Mouse (Mus musculus): Measurements from ENCODE around the gene Paics. TPM values are rescaled to one million over a fixed set of nuclear protein-coding genes. Genes with fewer than 3 reads are reported as not detected.

The Paics gene
- polyA plus RNA-seq, 2 experiments: 78.7 to 172 TPM

- Histone ChIP-seq H3K4me1 (replicated peaks; ENCODE audit: control insufficient read depth in 2 of 2, insufficient read depth in 2 of 2, low read length in 1 of 2) (no peaks in the 10 kb centered on the region), H3K4me3 (ENCODE audit: insufficient read depth in 1 of 2, low read depth in 2 of 2, low read length in 2 of 2) (no peak overlapping the region), H3K27ac (no peak overlapping the region), H3K9ac (replicated peaks) (no peak overlapping the region), H3K36me3 (replicated peaks; ENCODE audit: control insufficient read depth, insufficient read depth, low read depth) (peaks cover 28% of the 10 kb centered on the region), H3K27me3 (ENCODE audit: control insufficient read depth, insufficient read depth, low read length) (no peaks in the 10 kb centered on the region), H3K4me2 (ENCODE audit: low read depth) (no peak overlapping the region), H3K9me3 (ENCODE audit: control insufficient read depth, low read length) (no peaks in the 10 kb centered on the region)
- TF ChIP-seq EP300 (IDR thresholded peaks at IDR 0.05; ENCODE audit: low read depth): no peak
- no peak for TF ChIP-seq CTCF (IDR thresholded peaks at IDR 0.05; ENCODE audit: low read depth)
- DNase-seq (ENCODE audit: low read depth in 3 of 3, low spot score in 3 of 3) (no peak), ATAC-seq (ENCODE audit: insufficient read depth) (no peak)
- WGBS (ENCODE audit: insufficient replicate concordance): 83% methylated on average over 17 of the region's 17 CpGs
Observed at GRCm38 (mm10) chr5:77001192-77001591, 50.1 kb downstream of the Paics start.

- no peak within 1 kb of the TSS for H3K27ac ChIP-seq
- no peak for DNase-seq (ENCODE audit: low read depth in 3 of 3, low spot score in 3 of 3)
- H3K9ac ChIP-seq (replicated peaks): no peak within 1 kb of the TSS
- no peaks in the 10 kb centered on the region for H3K27me3 ChIP-seq (ENCODE audit: control insufficient read depth, insufficient read depth, low read length)
- H3K36me3 ChIP-seq (replicated peaks; ENCODE audit: control insufficient read depth, insufficient read depth, low read depth): peaks cover 6% of the 10 kb centered on the region
- ATAC-seq (ENCODE audit: insufficient read depth): no peak
- WGBS (ENCODE audit: insufficient replicate concordance): 88% methylated on average over 6 of the region's 6 CpGs
- TF ChIP-seq EP300 (IDR thresholded peaks at IDR 0.05; ENCODE audit: low read depth): no peak
- H3K4me3 ChIP-seq (ENCODE audit: insufficient read depth in 1 of 2, low read depth in 2 of 2, low read length in 2 of 2): no peak within 1 kb of the TSS
- H3K4me1 ChIP-seq (replicated peaks; ENCODE audit: control insufficient read depth in 2 of 2, insufficient read depth in 2 of 2, low read length in 1 of 2): no peaks in the 10 kb centered on the region
- no peaks in the 10 kb centered on the region for H3K9me3 ChIP-seq (ENCODE audit: control insufficient read depth, low read length)
- H3K4me2 ChIP-seq (ENCODE audit: low read depth): no peak within 1 kb of the TSS
Observed at GRCm38 (mm10) chr5:77004051-77004821, 53.1 kb downstream of the Paics start, which contains the start of gene Arl9. Gene Arl9 (plus strand): TSS chr5:77004055.

DNA sequence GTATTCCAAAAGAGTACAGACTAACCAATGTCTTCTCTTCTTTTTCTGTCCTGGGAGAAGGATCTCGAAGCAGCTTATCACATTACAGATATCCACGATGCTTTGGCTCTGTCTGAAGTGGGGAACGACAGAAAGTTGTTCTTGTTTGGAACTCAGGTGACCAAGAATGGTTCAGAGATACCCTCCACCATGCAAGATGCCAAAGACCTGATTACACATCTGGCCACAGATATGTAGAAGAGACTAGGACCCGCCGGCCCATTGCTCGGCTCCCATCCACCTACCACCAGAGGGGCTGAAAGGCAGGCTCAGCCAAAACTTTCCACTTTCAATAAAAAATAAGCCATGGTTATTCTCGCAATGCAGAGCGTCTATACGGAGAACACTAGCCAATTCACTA, 59.2 kb downstream of the Paics start:
- WGBS (ENCODE audit: insufficient replicate concordance): 50% methylated on average over 9 of the region's 9 CpGs
- Histone ChIP-seq H3K27ac (no peak overlapping the region), H3K27me3 (ENCODE audit: control insufficient read depth, insufficient read depth, low read length) (no peaks in the 10 kb centered on the region), H3K9me3 (ENCODE audit: control insufficient read depth, low read length) (no peaks in the 10 kb centered on the region), H3K4me3 (ENCODE audit: insufficient read depth in 1 of 2, low read depth in 2 of 2, low read length in 2 of 2) (no peak overlapping the region), H3K4me1 (replicated peaks; ENCODE audit: control insufficient read depth in 2 of 2, insufficient read depth in 2 of 2, low read length in 1 of 2) (peaks cover 0 to 6% of the 10 kb centered on the region in 2 experiments; a peak in 3 of 4 replicates), H3K4me2 (ENCODE audit: low read depth) (no peak overlapping the region), H3K36me3 (replicated peaks; ENCODE audit: control insufficient read depth, insufficient read depth, low read depth) (no peaks in the 10 kb centered on the region), H3K9ac (replicated peaks) (no peak overlapping the region)
- peak; percentile 49; the same call in 1 of the 2 replicates for TF ChIP-seq EP300 (IDR thresholded peaks at IDR 0.05; ENCODE audit: low read depth)
- TF ChIP-seq CTCF (IDR thresholded peaks at IDR 0.05; ENCODE audit: low read depth): no peak
- DNase-seq (ENCODE audit: low read depth in 3 of 3, low spot score in 3 of 3) (no peak), ATAC-seq (ENCODE audit: insufficient read depth) (peak; percentile 48; the same call in 1 of the 2 replicates)

DNA sequence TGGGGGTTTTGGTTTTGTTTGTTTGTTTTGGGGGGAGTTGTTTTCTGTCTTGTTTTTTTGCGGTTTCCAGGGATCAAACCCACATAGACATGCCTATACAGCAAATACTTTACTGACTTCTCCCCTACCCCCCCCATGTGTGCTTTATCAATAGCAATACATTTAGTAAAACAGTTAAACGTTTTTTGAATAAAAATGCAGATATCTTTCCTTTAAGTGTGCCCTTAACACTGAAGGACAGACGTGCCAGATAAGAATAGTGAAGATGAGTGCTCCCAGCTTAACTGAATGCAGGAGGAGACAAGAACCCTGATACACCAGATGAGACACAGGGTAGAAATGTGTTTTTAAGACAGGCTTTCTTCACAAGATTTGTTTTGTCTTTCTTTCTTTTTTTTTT, 60.0 kb downstream of the Paics start:
- Histone ChIP-seq H3K9me3 (ENCODE audit: control insufficient read depth, low read length) (no peaks in the 10 kb centered on the region), H3K4me3 (ENCODE audit: insufficient read depth in 1 of 2, low read depth in 2 of 2, low read length in 2 of 2) (no peak overlapping the region), H3K27ac (no peak overlapping the region), H3K4me2 (ENCODE audit: low read depth) (no peak overlapping the region), H3K36me3 (replicated peaks; ENCODE audit: control insufficient read depth, insufficient read depth, low read depth) (no peaks in the 10 kb centered on the region), H3K9ac (replicated peaks) (no peak overlapping the region), H3K27me3 (ENCODE audit: control insufficient read depth, insufficient read depth, low read length) (no peaks in the 10 kb centered on the region), H3K4me1 (replicated peaks; ENCODE audit: control insufficient read depth in 2 of 2, insufficient read depth in 2 of 2, low read length in 1 of 2) (peaks cover 0 to 6% of the 10 kb centered on the region in 2 experiments; a peak in 3 of 4 replicates)
- ATAC-seq (ENCODE audit: insufficient read depth): peak; percentile 65
- peak; percentile 82 for TF ChIP-seq EP300 (IDR thresholded peaks at IDR 0.05; ENCODE audit: low read depth)
- TF ChIP-seq CTCF (IDR thresholded peaks at IDR 0.05; ENCODE audit: low read depth): no peak
- 16% methylated on average over 3 of the region's 3 CpGs for WGBS (ENCODE audit: insufficient replicate concordance)
- DNase-seq (ENCODE audit: low read depth in 3 of 3, low spot score in 3 of 3): no peak

DNA sequence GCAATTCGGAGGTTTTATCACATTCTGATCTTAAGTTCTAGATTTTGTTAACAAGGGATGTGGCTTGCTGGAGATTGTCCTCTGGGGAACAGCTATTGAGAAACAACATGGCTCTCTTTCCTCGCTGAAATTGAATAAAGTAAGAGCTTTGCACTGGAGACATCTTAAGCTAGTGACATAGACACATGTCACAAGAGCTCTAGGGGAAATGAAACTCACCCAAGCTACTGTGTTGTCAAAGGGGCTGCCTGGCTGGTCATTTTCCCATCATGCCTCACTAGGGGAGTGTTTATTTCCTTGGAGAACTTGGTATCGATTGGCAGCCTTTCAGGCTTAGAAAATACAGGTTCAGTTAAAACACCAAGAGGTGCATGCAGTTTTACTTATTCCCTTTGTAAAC, 62.1 kb downstream of the Paics start:
- DNase-seq (ENCODE audit: low read depth in 3 of 3, low spot score in 3 of 3) (no peak), ATAC-seq (ENCODE audit: insufficient read depth) (no peak)
- no peaks in the 10 kb centered on the region for H3K27me3 ChIP-seq (ENCODE audit: control insufficient read depth, insufficient read depth, low read length)
- H3K4me2 ChIP-seq (ENCODE audit: low read depth): no peak overlapping the region
- no peak for TF ChIP-seq CTCF (IDR thresholded peaks at IDR 0.05; ENCODE audit: low read depth)
- no peak for TF ChIP-seq EP300 (IDR thresholded peaks at IDR 0.05; ENCODE audit: low read depth)
- H3K27ac ChIP-seq: no peak overlapping the region
- 56% methylated on average over 3 of the region's 3 CpGs for WGBS (ENCODE audit: insufficient replicate concordance)
- H3K9ac ChIP-seq (replicated peaks): no peak overlapping the region
- H3K4me3 ChIP-seq (ENCODE audit: insufficient read depth in 1 of 2, low read depth in 2 of 2, low read length in 2 of 2): no peak overlapping the region
- H3K36me3 ChIP-seq (replicated peaks; ENCODE audit: control insufficient read depth, insufficient read depth, low read depth): no peaks in the 10 kb centered on the region
- H3K9me3 ChIP-seq (ENCODE audit: control insufficient read depth, low read length): no peaks in the 10 kb centered on the region
- peaks cover 0 to 8% of the 10 kb centered on the region in 2 experiments for H3K4me1 ChIP-seq (replicated peaks; ENCODE audit: control insufficient read depth in 2 of 2, insufficient read depth in 2 of 2, low read length in 1 of 2)
